Mouse (Mus musculus) adrenal gland (tissue): Measurements from ENCODE around the gene Abcc4.

Source experiments
- intact Hi-C: fragments of 180-260 bp; cut with DNase I; formaldehyde crosslinking; loops from one replicate; pipeline ENCODE4 v1.15.1; 2025

Abcc4 gene

DNA sequence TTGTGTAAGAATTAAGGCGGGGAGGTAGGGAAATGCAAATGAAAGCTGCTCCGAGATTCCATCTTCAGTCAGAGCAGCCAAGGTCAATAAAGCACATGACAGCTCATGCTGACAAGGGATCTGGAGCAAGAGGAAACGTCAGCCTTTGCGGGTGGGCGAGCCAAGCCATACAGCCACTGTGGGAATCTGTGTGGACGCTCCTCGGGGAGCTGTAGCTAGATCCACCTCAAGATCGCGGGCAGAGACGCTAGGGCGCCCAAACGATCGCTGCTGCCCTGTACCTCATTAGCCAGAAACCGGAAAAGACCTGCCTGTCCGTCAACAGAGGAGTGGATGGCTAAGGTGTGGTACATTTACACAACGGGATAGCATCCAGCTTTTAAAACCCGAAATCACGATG lies 7.4 kb upstream of the Abcc4 start:
- intact Hi-C loops = no loop called here

DNA sequence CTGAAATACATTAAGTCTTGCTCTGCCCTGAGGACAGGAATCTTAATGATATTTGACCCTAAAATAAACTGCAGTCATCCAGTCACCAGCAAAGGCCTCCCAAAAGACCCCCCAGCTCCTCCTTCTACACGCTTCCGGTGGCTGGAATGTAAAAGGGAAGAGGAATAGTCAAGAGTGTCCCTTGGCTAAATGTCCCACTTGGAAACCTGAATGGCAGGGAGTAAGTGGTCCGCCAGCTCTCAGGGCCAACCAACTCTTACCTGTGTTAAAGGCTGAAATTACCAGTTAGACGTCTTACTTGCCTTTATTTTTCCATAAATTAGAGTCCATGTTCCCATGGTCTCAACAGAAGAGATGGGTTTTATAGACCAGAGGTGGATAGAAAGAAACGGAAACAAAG lies 6.9 kb upstream of the Abcc4 start:
- intact Hi-C loops = no loop called here

DNA sequence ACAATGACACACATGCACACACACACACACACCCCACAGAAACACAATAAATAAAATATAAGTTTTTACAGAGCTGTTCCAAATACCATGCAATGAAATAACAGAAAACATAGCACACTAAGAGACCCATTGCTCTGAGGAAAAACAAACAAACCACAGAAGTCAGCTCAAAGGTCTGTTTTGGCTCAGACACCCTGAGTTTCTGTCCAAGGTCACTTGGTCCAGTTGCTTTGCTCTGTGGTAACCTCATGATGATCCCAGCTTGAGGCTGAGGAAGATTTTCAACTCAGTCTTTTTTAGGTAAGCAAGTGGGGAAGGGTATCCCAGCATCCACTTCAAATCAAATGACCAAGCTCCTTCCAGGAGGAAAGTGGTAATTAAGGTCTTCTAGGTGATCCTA lies 4.9 kb upstream of the Abcc4 start:
- intact Hi-C loops = no loop called here

DNA sequence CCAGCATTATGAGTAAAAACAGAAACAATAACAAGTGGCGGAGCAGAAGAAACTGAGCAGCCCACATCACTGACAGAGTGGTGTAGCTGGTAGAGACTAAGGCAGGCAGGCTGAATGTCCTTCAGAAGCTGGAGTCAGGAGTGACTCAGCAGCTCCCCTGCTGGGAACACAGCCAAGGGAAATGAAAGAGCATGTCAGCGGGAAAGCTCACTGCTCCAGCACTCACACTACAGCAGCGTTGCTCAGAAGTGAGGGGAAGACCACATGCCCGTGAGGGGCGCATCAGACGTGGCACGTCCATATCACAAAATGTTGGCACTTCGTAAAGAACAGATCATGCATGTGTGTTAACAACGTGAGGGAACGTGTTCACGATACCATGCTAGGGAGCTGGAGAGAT lies 3.7 kb upstream of the Abcc4 start:
- intact Hi-C loops = no loop called here

DNA sequence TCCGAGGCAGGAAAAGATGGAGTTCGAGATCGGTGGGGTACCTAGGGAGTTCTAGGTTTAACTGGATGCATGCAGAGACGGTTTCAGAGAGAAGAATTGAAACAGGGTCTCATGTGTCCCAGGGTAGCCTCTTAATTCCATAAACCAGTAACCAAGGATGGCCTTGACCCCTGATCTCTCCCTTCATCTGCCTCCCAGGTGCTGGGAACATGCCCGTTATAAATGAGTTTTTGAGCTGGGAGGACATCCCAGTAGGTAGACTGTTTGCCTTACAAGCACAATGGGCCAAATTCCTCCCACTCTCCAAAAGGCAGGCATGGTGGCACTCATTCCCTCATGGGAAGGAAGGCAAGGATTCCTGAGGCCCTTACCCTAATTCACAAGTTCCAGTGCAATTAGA lies 2.1 kb upstream of the Abcc4 start:
- intact Hi-C loops = no loop called here

DNA sequence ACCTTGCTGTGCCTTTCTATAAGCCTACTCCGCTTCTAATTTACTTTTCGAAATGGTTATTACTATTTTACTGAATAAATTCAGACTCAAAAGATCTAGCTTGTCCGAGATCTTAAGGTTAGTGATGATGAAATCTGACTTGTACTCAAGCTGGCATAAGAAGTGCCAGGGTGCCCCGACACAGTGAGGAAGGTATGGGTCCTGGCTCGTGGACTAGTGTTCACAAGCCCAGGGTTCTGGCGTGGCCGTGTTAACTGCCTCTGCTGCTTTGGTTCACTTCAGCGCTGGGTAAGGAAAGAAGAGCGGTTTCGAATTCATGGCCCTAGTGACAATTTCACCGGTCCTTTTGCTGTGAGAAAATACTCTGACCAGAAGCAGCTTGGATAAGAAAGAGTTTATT lies 943 bp upstream of the Abcc4 start:
- intact Hi-C loops = no loop called here

DNA sequence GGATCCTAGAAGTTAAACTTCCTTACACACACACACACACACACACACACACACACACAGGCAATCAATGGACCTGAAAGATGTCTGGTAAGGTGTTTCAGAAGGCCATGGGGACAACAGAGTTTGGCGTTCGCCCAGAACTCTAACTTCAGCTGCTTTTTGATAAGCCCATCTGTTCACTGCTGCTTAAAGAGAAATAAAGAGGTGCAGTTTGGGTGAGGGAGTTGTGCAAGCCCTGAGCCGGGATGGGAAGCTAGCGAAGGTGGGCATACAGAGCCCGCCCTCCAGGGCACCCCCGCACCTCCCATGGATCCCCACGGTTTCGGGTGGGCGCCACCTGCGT lies 583 bp downstream of the Abcc4 start:
- intact Hi-C loops = no loop called here

DNA sequence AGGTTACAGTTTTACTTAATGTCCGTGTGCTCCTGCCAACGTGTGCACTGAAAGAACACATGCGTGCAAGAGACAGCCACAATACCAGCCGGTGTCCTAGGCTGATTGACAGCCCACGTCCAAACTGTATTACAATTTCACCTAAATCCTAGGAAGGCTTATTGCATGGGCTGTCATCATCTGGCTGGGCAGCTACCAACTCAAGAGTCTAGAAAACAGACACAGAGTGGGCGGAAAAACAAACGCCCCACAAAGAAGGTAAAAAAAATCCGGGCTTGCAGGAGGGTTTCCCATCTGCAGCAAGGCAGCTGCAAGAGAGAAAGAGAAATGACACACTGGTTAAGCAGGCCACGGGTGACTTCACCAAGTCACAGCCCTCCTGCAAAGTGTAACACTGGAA lies 2.7 kb downstream of the Abcc4 start:
- intact Hi-C loops = loop anchor here (2.0 to 5.0 kb wide), 2 partner anchors 63 to 86 kb away; no protein-coding TSS in a partner anchor

DNA sequence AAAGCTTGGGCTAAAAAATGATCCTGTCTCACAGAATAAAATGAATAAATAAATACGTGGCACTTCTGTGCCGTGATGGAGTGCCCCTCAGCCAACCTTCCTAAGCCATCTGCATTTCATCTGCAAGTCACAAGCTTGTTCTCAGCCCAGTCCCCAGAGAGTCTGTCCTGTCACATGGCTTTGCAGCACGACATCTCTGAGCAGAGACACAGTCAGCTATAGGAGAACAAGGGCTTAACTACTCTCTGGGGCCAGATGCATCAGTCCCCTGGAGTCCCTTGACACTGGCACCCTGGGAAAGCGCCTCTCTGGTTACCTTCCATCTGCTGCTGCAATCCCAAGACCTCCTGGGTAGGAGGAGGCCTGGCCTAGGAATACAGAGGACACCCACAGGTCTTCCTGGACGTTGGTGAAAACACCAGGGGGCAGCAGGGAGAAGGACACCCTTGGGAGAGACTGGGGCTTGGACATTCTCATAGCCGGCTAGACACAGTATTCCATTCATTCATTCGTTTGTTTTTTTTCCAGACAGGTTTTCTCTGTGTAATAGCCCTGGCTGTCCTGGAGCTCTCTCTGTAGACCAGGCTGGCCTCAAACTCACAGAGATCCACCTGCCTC lies 3.9 kb downstream of the Abcc4 start:
- intact Hi-C loops = loop anchor here (2.0 to 5.0 kb wide), 2 partner anchors 65 to 85 kb away; no protein-coding TSS in a partner anchor

DNA sequence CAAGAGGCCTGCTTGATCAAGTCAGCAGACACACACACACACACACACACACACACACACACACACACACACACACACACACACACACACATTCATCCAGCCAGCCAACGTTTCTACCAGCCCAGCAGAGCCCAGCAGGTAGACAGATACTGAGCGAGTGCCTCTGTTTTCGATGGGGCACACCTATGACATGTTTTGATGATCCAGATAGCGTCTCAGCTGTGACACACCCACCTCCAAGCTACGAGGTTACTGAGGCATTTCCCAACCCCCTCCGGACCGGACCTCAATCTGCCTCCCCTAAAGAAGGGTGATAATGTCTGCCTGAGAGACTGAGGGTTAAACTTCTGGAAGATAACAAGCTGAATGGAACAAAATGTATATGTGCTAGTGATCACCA lies 5.4 kb downstream of the Abcc4 start:
- intact Hi-C loops = loop anchor here (5.0 kb wide), 1 partner anchor 83 kb away; no protein-coding TSS in a partner anchor

DNA sequence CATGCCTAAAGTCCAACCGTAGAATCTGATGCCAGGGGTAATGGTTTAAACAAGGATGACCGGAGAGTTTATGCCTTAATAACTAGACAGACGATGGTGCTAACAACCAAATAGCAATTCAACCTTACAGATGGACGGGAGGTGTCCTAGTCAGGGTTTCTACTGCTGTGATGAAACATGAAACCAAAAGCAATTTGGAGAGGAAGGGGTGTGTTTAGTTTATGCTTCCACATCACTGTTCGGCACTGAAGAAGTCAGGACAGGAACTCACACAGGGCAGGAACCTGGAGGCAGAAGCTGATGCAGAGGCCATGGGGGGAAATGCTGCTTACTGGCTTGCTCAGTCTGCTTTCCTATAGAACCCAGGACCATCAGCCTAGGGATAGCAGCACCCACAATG lies 6.1 kb downstream of the Abcc4 start:
- intact Hi-C loops = loop anchor here (5.0 kb wide), 1 partner anchor 83 kb away; no protein-coding TSS in a partner anchor

DNA sequence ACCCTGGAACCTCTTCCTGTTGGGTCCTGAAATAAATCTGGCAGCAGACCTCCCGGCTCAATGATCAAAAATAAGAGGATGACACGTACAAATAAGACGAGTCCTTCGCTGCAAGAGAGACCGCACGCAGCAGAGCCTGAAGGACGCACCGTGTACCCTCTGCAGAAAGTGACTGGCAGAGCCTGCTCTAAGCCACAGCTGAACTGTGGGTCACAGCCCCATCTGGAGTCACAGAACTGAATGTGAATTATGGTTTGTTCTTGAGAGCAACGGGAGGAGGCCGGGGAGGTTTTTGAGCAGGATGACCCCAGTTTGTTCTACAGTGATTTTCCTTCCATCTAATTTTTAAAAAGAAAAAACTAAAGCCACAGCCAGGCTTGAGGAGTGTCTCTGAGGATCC lies 6.5 kb downstream of the Abcc4 start:
- intact Hi-C loops = no loop called here

DNA sequence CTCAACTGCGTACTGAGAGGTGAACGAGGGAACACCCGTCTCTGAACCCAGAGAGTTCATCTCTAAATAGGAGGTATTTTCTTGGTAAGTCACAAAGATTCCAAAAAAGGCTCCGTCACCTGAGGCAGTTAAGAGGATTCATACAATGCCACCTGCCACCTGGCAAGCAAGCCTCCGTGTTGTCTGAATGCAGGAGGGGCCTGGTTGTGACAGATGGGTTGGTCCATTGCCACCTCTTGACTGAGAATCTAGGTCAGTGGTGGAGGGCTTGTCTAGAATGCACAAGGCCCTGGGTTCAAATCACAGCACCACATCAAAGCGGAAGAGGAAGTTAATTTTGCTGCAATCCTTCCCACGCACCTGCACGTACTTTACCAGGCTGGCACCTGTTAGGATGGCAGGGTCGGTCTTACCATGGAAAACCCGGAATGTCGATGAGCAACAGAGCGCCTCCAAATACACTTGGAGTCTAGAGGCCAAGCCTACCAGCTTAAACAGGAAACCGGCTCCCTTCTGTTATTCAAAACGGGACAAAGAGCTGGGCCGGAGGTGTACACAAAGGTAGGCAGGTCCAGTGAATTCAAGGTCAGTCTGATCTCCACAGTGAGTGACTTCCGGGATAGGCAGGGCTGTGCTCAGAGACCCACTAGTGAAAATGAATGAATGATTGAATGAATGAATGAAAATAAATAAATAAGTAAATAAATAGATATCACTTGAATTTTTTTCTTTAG lies 9.3 kb downstream of the Abcc4 start:
- intact Hi-C loops = no loop called here

DNA sequence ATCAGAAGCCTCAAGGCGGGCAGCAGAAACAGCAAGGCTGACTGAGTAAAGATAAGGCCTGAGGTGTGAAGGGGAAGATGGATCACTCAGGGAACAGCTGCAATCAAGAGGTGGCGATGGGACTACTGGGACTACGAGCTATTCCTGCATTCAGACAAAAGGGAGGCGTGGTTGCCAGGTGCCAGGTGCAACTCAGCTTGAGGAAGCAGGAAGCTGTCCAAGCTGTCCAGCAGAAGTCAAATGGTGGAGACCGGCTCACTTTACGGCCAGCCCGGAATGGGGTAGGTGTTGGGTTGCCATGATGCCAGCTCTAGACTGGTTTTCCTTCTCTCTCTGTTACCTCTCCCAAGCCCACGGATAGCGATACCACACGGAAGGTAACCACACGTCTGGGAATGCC lies 10.2 kb downstream of the Abcc4 start:
- intact Hi-C loops = no loop called here

DNA sequence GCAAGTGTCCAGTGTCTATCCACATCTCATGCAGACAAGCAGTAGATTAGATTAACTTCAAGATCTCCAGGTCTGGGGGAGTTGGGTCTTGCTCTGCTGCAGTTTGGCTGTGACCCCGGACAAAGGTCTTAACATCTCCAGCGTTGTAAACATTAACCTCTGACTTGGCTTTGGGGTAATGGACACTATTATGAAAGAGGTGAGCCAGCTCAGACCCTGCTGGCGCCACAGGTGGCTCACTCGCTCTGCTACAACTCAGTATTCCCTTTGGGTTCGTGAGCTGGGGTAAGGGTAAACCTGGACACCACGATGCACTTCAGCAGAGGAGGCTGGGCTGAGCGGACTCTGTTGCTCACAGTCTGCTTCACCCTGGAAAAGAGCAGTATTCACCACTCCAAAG lies 11.7 kb downstream of the Abcc4 start:
- intact Hi-C loops = no loop called here

DNA sequence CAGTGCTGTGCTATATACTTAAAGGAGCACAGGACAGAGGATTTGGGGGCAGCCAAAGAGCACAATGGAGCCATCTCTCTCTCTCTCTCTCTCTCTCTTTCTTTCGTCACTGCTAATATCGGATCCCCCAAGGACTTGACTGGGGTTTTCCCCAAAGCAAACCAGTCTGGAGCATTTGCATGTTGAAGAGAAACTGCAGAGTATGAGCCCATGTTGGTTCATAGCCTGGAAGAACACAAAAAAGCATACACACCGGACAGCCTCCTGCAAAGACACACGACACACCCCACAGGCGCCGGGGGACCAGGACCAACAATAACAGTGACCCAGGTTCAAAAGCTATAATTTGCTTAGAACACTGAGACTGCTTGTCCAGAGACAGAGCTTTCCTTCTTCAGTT lies 14.1 kb downstream of the Abcc4 start:
- intact Hi-C loops = no loop called here

DNA sequence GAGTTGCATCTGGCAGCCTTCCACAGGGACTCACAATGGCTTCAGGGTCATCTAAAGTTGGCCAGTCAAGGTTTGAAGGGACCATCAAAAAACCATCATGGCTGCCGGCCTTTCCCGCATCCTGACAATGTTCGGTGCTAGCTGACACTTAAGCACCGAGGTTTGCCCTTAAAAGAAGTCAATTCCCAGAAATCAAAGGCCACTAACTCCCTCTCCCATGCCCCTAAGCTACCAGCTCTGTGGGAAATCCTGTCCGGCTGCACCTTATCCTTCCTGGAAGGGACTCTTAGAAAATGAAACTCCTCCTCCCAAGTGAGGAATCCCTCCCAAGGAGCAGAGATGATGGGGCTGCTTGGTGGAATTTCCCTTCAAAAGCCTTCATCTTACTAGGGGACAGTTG lies 14.6 kb downstream of the Abcc4 start:
- intact Hi-C loops = no loop called here

DNA sequence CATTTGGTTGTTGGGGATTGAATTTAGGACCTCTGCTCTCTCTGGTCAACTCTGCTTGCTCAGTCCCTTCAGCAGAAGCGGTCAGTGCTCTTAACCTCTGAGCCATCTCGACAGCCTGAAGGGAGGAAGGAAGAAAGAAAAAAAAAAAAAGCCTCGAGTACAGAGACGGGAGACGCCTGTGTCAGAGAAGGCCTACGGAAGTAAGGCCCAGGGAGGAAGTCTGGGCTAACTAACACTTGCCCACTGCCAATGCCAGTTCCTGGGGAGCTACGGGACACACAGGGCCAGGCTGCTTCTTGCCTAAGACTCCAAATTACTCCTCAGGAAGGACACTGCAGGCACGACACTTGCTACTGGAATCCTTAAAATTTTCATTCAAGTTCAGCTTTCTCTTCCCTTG lies 15.1 kb downstream of the Abcc4 start:
- intact Hi-C loops = no loop called here

DNA sequence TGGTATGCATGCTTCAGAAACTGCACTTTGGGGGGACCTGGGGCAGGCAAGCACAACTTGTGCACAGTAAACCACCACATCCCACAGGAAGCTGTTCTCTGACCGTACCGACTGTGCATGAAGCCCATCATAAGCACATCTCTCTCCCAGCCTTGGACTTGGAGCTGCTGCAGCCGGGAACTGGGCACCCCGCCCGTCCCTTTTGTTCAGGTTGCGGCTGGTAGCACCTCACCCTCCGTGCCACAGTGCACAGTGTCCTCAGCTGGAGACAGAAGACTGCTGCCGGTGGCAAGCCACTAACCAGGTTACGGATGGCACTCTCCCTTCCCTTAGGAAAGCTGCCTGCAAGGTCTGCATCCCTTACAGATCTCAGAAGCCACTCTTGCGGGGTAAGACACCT lies 15.7 kb downstream of the Abcc4 start:
- intact Hi-C loops = no loop called here

DNA sequence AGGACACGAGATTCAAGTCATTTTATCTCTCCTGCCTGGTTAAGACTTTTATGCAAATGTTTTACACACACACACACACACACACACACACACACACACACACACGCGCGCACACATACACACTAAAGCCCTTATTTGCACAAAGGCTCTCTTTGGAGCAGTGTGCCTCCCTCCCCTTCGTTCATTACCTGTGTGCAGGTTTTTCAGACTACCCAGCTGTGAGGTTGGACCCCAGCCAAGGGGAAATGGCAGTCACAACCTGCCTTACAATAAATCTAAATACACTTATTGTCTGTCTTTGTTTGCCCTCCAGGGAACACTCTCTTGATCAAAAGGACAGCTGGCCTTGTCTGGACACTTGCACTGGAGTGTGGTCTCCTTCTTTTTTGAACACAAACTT lies 17.4 kb downstream of the Abcc4 start:
- intact Hi-C loops = no loop called here

DNA sequence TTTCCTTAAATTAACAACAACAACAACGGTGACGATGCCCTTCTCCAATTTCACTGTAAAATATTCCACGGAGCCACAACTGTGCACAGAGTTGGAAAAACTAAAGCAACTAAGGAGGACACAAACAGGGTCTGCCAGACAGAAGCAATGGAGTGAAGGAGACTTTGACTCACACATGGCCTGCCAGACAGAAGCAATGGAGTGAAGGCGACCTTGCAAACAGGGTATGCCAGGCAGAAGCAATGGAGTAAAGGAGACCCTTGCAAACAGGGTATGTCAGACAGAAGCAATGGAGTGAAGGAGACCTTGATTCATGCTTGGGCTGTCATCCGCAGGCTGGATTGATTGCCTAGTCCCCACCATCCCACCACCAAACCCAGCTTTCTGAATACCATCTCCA lies 19.2 kb downstream of the Abcc4 start:
- intact Hi-C loops = no loop called here

DNA sequence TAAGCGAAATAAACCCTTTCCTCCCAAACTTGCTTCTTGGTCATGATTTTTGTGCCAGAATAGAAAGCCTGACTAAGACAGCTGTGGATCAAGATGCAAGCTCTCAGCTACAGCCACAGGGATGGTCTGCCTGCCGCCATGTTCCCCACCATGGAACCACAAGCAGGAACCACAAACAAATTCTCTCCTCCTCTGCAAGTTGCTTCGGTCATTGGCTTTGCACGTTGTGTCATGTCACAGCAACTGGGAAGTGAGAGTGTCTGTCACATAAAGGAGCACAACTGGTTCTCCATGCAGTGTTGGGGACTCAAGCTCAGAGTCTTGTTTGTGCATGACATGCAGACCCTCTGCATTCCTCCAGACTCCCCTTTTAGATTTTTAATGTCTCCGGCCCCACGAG lies 20.4 kb downstream of the Abcc4 start:
- intact Hi-C loops = no loop called here

DNA sequence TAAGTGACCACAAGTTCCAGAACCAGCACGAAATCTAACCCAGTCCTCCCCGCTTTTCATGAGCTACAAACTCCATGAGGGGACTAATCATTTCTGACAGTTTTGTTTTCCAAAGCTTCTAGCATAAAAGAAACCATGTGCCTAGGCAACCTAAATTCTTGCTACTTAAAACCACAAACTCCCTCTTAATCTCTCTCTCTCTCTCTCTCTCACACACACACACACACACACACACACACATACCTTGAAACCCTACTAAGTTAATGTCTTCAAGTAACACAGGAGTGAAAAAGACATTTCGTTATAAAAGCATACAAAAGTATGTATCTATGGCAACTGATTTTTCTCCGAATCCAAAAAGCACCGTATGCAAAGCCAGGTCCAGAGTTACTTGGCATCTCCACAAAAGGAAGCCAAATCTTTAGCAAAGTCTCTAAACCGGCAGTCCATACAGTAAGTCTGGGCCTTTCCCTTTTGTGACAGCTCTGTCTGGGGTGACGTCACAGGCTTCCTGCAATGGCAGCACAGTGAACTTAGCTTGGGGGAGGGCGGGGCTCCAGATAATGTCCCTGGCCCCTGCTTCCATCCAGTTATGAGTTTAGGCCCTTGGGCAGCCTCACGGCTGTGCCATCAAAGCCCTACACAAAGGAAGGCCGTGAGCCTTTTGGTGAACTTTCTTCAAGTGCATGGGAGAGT lies 23.5 kb downstream of the Abcc4 start:
- intact Hi-C loops = no loop called here
